Mouse (Mus musculus) hindbrain, embryonic 14.5 days (tissue): ENCODE results near the gene Nell1. TPM values are rescaled to one million over a fixed set of nuclear protein-coding genes. Genes with fewer than 3 reads are reported as not detected.

Experiments used
- ATAC-seq: fragments of 200-750 bp; cut with Nextera tagmentation; 2 replicates; pipeline ENCODE4 v1.8.0; 2017; ENCODE audit warnings: moderate number of reproducible peaks, mild to moderate bottlenecking, moderate TSS enrichment, moderate library complexity; ENCODE audit not compliant: low FRiP score
- DNase-seq: peaks from one replicate; pipeline ENCODE4 v3.0.0-alpha.2; 2015; ENCODE audit warnings: low spot score
- H3K27ac ChIP-seq: fragments of 300-500 bp; sonication (generic); 2 replicates; pipeline ENCODE4 v1.5.1; 2014; ENCODE audit warnings: mild to moderate bottlenecking, moderate library complexity
- H3K27me3 ChIP-seq: fragments of 300-500 bp; sonication (generic); 2 replicates; pipeline ENCODE4 v1.6.1; 2014; ENCODE audit warnings: mild to moderate bottlenecking, low read length, mixed read lengths; ENCODE audit not compliant: control insufficient read depth, insufficient read depth
- H3K36me3 ChIP-seq: fragments of 300-500 bp; sonication (generic); replicated peaks from 2 replicates; pipeline ENCODE4 v1.6.1; 2014; ENCODE audit not compliant: control insufficient read depth, insufficient read depth
- H3K4me1 ChIP-seq: fragments of 300-500 bp; sonication (generic); replicated peaks from 2 replicates; pipeline ENCODE4 v1.6.1; 2014; ENCODE audit warnings: antibody characterized with exemption, low read length, mixed read lengths; ENCODE audit not compliant: control insufficient read depth, insufficient read depth
- H3K4me2 ChIP-seq: fragments of 300-500 bp; sonication (generic); replicated peaks from 2 replicates; pipeline ENCODE4 v1.6.1; 2014; ENCODE audit warnings: mild to moderate bottlenecking, moderate library complexity
- H3K4me3 ChIP-seq: fragments of 300-500 bp; sonication (generic); replicated peaks from 2 replicates; pipeline ENCODE4 v1.5.1; 2014; ENCODE audit warnings: mild to moderate bottlenecking, low read length
- H3K9ac ChIP-seq: fragments of 300-500 bp; sonication (generic); 2 replicates; pipeline ENCODE4 v1.6.1; 2014
- H3K9me3 ChIP-seq: fragments of 300-500 bp; sonication (generic); 2 replicates; pipeline ENCODE4 v1.6.1; 2016; ENCODE audit warnings: low read length; ENCODE audit not compliant: control insufficient read depth
- WGBS: fragments of 180-500 bp; shearing (Covaris S2); extraction: QIAGEN DNeasy Blood & Tissue Kit; methylation state at CpG from one replicate; pipeline ENCODE4 v1.1.7; 2014; 5-methylcytosine and 5-hydroxymethylcytosine counted together
- polyA plus RNA-seq: library from polyadenylated mRNA; unstranded; fragments of >200 nt; fragmentation: Nextera tagmentation; extraction: Ambion mirVana; gene quantifications from 2 replicates; pipeline ENCODE4 v1.2.1, GENCODE M21; 2014

The Nell1 gene
- polyA plus RNA-seq, 1 experiment from 2014 or later = 36.0 TPM

GRCm38 (mm10) chr7:50899541-50900088, 925.0 kb downstream of the Nell1 start:
- DNase-seq (no peak), ATAC-seq (no peak)
- Histone ChIP-seq H3K9me3 (no peaks in the 10 kb centered on the region), H3K36me3 (no peaks in the 10 kb centered on the region), H3K27ac (no peak overlapping the region), H3K4me1 (no peaks in the 10 kb centered on the region), H3K9ac (no peak overlapping the region), H3K27me3 (no peaks in the 10 kb centered on the region), H3K4me2 (no peak overlapping the region), H3K4me3 (no peak overlapping the region)
- 55% methylated on average over 6 of the region's 6 CpGs for WGBS

Other genes starting within 250 kb of the Nell1 start
- gene Htatip2, start 215.7 kb upstream of the Nell1 start, polyA plus RNA-seq = 3.0 and 3.5 TPM in 2 replicates
- gene Prmt3, start 196.5 kb upstream of the Nell1 start, polyA plus RNA-seq = 51.2 and 57.0 TPM in 2 replicates
- 11.8 and 14.2 TPM in 2 replicates for gene Slc6a5, start 64.7 kb upstream of the Nell1 start, polyA plus RNA-seq